Mouse (Mus musculus): ENCODE results near the gene Caml.
"Not testable (repeated sequence)": the region's sequence is repeated elsewhere in the genome, so short reads cannot be mapped to it uniquely, and the experiment has no call there.

Caml gene

GRCm38 (mm10) chr13:55622156-55622648 is 603 bp upstream of the Caml start:
- not testable (repeated sequence) for DNase-seq (ENCODE audit: low read depth, low spot score)

GRCm38 (mm10) chr13:55634639-55635127 is 11.9 kb downstream of the Caml start, which contains the start of gene Ddx46:
Gene Ddx46, plus strand, starts transcription at chr13:55635027.
- peak; percentile 91 for DNase-seq (ENCODE audit: low read depth, low spot score)

- no peak for DNase-seq (ENCODE audit: low read depth, low spot score)
Observed at GRCm38 (mm10) chr13:55635146-55635571, 12.4 kb downstream of the Caml start.

GRCm38 (mm10) chr13:55636185-55636983 is 13.6 kb downstream of the Caml start:
- DNase-seq (ENCODE audit: low read depth, low spot score), result no peak

GRCm38 (mm10) chr13:55640480-55640879 is 17.7 kb downstream of the Caml start:
- DNase-seq (ENCODE audit: low read depth, low spot score), result peak; percentile 73

- peak; percentile 56 for DNase-seq (ENCODE audit: low read depth, low spot score)
Observed at GRCm38 (mm10) chr13:55644525-55644924, 21.7 kb downstream of the Caml start.

- DNase-seq (ENCODE audit: low read depth, low spot score), result no peak
Observed at GRCm38 (mm10) chr13:55650098-55650497, 27.3 kb downstream of the Caml start.

- no peak for DNase-seq (ENCODE audit: low read depth, low spot score)
Observed at GRCm38 (mm10) chr13:55650980-55651379, 28.2 kb downstream of the Caml start.

GRCm38 (mm10) chr13:55668550-55668949 is 45.7 kb downstream of the Caml start:
- DNase-seq (ENCODE audit: low read depth, low spot score), result peak; percentile 41

GRCm38 (mm10) chr13:55672711-55673110 is 49.9 kb downstream of the Caml start:
- DNase-seq (ENCODE audit: low read depth, low spot score), result no peak

- DNase-seq (ENCODE audit: low read depth, low spot score), result no peak
Observed at GRCm38 (mm10) chr13:55677364-55677763, 54.6 kb downstream of the Caml start.
